Mouse (Mus musculus): ENCODE measurements around the gene Myh6. TPM values are rescaled to one million over a fixed set of nuclear protein-coding genes. Genes with fewer than 3 reads are reported as not detected.
A peak's percentile ranks its signal among the peaks of the same experiment; 100 is the strongest.
"Not testable (repeated sequence)": the region's sequence is repeated elsewhere in the genome, so short reads cannot be mapped to it uniquely, and the experiment has no call there.

Myh6 gene
- polyA plus RNA-seq, 1 experiment from 2014 or later: 1.1 TPM

DNA sequence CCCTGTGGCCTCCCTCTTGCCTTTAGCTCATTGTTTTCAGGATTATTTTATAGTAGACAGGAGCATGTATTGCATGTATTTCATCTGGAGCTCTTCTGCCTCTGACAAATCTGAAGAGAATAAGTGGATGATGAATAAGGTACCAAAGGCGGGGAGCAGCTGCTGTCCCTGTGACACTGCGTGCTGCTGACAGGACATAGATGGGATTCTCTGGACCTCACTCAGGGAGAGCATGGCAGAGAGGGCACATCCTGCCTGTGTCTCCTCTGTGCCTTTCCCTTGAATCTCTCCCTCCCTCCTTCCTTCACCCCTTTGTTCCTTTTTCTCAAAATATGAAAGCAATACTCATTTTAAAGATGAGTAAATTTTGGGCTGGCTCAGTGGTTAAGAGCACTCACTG lies 38.8 kb upstream of the Myh6 start:
- Histone ChIP-seq H3K4me1 (ENCODE audit: insufficient read depth, low read length) (peaks cover 19% of the 10 kb centered on the region), H3K9ac (replicated peaks; ENCODE audit: low read length) (no peak overlapping the region), H3K4me3 (ENCODE audit: low read length) (no peak overlapping the region), H3K36me3 (ENCODE audit: insufficient read depth, low read length) (no peaks in the 10 kb centered on the region), H3K9me3 (ENCODE audit: low read length) (no peaks in the 10 kb centered on the region), H3K27ac (ENCODE audit: low read length) (no peak overlapping the region), H3K27me3 (ENCODE audit: insufficient read depth, low read length) (no peaks in the 10 kb centered on the region), H3K4me2 (replicated peaks; ENCODE audit: low read depth, low read length) (no peak overlapping the region)
- no peak for ATAC-seq (ENCODE audit: low FRiP score, low TSS enrichment)
- 72% methylated on average over 2 of the region's 2 CpGs for WGBS

DNA sequence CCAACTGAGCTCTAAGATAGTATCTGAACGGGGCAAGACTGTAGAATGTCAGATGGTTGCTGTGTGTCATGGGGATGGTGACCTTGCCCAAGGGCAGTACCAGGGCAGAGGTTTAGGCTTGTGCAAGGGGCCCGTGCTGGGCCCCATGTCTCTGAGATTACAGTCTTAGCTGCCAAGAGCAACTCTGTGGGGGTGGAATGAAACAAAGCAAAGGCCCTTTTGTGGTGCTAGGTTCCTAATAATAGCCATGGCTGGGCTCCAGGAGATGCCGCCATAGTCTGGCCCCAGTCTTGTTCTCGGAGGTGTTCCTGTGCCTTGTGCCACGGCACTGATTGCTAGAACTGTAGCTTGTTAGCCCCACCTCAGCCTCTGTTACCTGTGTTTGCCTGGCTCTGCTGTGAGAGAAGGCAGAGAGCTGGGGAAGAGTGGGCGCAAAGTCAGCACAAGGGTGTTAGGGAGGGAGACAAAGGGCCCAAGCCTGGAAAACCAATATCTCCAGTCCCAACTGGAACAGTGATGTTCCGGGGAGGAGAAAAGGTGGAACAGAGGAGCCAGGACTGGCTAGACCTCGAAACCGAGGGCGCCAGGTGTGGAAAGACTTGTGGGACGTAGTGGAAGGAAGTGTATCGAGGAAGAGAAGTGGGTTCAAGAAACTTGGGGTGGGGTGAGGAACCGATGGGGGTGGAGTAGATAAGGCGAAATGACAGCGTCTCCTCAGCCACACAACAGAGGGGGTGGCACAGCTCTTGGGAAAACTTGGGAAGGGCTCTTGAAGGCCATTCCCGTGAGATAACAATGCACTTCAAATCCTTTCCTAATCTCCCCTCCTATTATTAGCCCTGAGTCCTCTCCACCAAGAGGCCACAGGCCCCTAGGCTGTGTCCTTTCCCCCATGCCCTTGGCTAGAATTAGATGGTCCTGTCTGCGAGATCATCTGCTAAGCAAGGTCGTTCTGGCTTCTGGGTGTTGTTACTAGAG lies 37.4 kb upstream of the Myh6 start:
- Histone ChIP-seq H3K36me3 (ENCODE audit: insufficient read depth, low read length) (no peaks in the 10 kb centered on the region), H3K9ac (replicated peaks; ENCODE audit: low read length) (no peak overlapping the region), H3K4me2 (replicated peaks; ENCODE audit: low read depth, low read length) (no peak overlapping the region), H3K27me3 (ENCODE audit: insufficient read depth, low read length) (no peaks in the 10 kb centered on the region), H3K9me3 (ENCODE audit: low read length) (no peaks in the 10 kb centered on the region), H3K27ac (ENCODE audit: low read length) (no peak overlapping the region), H3K4me3 (ENCODE audit: low read length) (no peak overlapping the region), H3K4me1 (ENCODE audit: insufficient read depth, low read length) (peaks cover 19% of the 10 kb centered on the region)
- WGBS: 78% methylated on average over 18 of the region's 18 CpGs
- 0 out of 2 replicates have a peak, but pooled peaks have one; percentile 14 for ATAC-seq (ENCODE audit: low FRiP score, low TSS enrichment)

DNA sequence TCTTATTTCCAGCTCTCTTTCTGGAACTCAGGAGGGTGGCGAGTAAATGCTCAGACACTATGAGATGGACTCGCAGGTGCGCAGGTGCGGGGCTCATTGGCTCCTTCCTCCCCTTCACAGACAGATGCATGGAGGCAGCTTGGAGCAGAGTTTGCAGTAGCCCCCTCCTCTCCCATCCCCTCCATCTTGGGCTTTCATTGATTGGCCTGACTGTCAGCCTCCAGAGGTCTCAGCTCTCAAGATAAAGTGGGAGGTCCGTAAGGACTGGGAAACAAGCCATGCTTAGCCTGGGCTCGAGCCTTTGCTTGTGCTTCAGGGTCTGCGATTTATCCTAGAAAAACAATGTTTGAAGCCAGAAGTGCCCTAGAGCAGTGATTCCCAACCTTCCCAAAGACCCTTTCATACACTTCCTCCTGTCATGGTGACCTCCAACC lies 36.0 kb upstream of the Myh6 start:
- 52% methylated on average over 7 of the region's 7 CpGs for WGBS
- H3K9me3 ChIP-seq (ENCODE audit: low read length): no peaks in the 10 kb centered on the region
- H3K4me2 ChIP-seq (replicated peaks; ENCODE audit: low read depth, low read length): no peak overlapping the region
- H3K36me3 ChIP-seq (ENCODE audit: insufficient read depth, low read length): no peaks in the 10 kb centered on the region
- peaks cover 19% of the 10 kb centered on the region for H3K4me1 ChIP-seq (ENCODE audit: insufficient read depth, low read length)
- H3K4me3 ChIP-seq (ENCODE audit: low read length): no peak overlapping the region
- no peak overlapping the region for H3K27ac ChIP-seq (ENCODE audit: low read length)
- H3K9ac ChIP-seq (replicated peaks; ENCODE audit: low read length): no peak overlapping the region; the same call in 1 of the 2 replicates
- 0 out of 2 replicates have a peak, but pooled peaks have one; percentile 24 for ATAC-seq (ENCODE audit: low FRiP score, low TSS enrichment)
- no peaks in the 10 kb centered on the region for H3K27me3 ChIP-seq (ENCODE audit: insufficient read depth, low read length)

DNA sequence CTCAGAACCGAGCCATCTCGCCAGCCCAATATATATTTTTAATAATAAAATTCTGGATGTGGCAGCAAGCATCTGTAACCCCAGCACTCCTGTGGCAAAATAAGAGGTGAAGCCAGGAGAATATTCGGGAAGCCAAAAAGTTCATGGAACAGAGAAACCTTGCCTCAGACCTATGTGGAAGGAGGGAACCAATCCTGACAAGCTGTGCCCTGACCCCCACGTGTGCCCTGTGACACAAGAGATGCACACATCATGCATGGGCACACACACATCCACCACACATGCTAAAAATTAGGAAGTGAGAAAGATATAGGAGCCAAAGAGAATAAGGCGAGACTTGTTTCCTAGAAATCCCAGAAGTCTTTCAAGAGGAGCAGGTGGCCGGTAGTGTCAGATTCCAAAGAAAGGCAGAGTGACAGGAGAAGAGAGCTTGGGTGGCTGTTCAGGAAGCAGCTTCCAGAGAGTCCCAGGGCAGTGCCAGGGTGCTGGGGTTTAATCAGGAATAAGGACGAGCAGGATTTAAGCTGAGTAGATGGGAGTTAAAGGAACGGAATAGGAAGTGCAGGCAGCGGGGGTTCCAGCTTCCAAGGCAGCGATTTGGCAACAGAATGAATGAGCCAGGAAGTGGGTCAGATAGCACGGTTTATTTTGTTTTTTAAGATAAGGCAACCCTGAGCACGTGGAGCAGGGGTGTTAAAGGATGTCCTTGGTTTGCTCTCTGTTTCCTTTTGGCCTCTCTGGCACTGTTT lies 35.4 kb upstream of the Myh6 start:
- WGBS: 32% methylated on average over 12 of the region's 12 CpGs
- Histone ChIP-seq H3K27ac (ENCODE audit: low read length) (no peak overlapping the region), H3K4me1 (ENCODE audit: insufficient read depth, low read length) (peaks cover 19% of the 10 kb centered on the region), H3K36me3 (ENCODE audit: insufficient read depth, low read length) (no peaks in the 10 kb centered on the region), H3K4me2 (replicated peaks; ENCODE audit: low read depth, low read length) (no peak overlapping the region), H3K9me3 (ENCODE audit: low read length) (no peaks in the 10 kb centered on the region), H3K9ac (replicated peaks; ENCODE audit: low read length) (no peak overlapping the region; the same call in 1 of the 2 replicates), H3K4me3 (ENCODE audit: low read length) (no peak overlapping the region), H3K27me3 (ENCODE audit: insufficient read depth, low read length) (no peaks in the 10 kb centered on the region)
- no peak for ATAC-seq (ENCODE audit: low FRiP score, low TSS enrichment)

DNA sequence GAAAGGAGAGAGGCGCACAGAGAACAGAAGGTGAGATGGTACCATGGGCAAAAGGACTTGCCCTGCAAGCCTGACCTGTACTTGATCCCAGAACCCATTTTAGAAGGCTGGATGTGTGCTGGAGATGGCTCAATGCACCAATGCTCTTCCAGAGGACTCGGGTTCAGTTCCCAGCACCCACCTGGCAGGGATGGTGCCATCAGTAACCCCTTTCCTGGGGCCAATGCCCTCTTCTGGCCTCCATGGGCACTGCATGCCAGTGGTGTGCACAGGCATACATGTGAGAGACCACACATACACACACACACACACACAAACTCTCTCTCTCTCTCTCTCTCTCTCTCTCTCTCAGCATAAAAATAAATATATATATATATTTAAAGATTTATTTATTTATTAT lies 34.7 kb upstream of the Myh6 start:
- 100% methylated on average over 2 of the region's 2 CpGs for WGBS
- H3K27me3 ChIP-seq (ENCODE audit: insufficient read depth, low read length): no peaks in the 10 kb centered on the region
- H3K4me3 ChIP-seq (ENCODE audit: low read length): no peak overlapping the region
- H3K4me2 ChIP-seq (replicated peaks; ENCODE audit: low read depth, low read length): no peak overlapping the region
- H3K27ac ChIP-seq (ENCODE audit: low read length): no peak overlapping the region
- no peak for ATAC-seq (ENCODE audit: low FRiP score, low TSS enrichment)
- H3K9me3 ChIP-seq (ENCODE audit: low read length): no peaks in the 10 kb centered on the region
- H3K36me3 ChIP-seq (ENCODE audit: insufficient read depth, low read length): no peaks in the 10 kb centered on the region
- H3K9ac ChIP-seq (replicated peaks; ENCODE audit: low read length): no peak overlapping the region
- peaks cover 19% of the 10 kb centered on the region for H3K4me1 ChIP-seq (ENCODE audit: insufficient read depth, low read length)

DNA sequence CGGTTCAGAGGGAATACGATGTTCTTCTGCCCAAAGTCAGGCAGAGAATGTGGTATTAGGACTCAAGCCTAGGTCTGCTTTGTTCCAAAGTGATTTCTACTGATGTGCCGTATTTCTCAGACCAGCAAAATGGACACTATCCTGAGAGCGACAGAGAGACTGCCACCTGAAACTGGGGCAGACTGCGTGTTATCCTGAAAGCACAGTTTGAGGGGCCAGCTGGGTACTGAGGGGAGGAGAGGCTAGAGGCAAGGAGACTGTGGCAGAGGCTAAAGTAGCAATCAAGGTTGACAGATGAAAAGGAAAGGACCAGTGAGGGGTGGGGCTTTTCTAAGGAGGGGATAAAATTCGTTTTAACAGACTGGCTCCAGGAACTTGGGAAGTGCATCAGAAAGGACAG lies 34.1 kb upstream of the Myh6 start:
- peaks cover 19% of the 10 kb centered on the region for H3K4me1 ChIP-seq (ENCODE audit: insufficient read depth, low read length)
- no peaks in the 10 kb centered on the region for H3K36me3 ChIP-seq (ENCODE audit: insufficient read depth, low read length)
- H3K4me3 ChIP-seq (ENCODE audit: low read length): no peak overlapping the region
- no peak overlapping the region for H3K9ac ChIP-seq (replicated peaks; ENCODE audit: low read length)
- no peak overlapping the region for H3K27ac ChIP-seq (ENCODE audit: low read length)
- no peaks in the 10 kb centered on the region for H3K9me3 ChIP-seq (ENCODE audit: low read length)
- H3K27me3 ChIP-seq (ENCODE audit: insufficient read depth, low read length): no peaks in the 10 kb centered on the region
- WGBS: 80% methylated on average over 6 of the region's 6 CpGs
- H3K4me2 ChIP-seq (replicated peaks; ENCODE audit: low read depth, low read length): no peak overlapping the region
- no peak for ATAC-seq (ENCODE audit: low FRiP score, low TSS enrichment)

DNA sequence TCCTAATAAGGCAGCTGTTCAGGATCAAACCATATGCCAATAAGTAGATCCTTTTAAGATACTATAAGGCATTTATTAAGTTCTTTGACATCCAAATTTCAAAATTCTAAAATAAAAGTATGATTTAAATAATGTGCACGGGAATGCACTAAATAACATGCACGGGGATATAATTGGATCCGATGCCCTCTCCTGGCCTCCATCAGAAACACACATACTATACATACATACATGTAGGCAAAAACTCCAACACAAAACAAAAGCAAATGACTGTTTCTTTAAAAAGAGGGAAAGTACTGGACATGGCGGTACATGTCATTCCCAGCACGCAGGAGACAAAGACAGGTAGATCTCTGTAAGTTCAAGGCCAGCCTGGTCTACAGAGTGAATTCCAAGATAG lies 33.1 kb upstream of the Myh6 start:
- peaks cover 21% of the 10 kb centered on the region for H3K4me1 ChIP-seq (ENCODE audit: insufficient read depth, low read length)
- H3K9me3 ChIP-seq (ENCODE audit: low read length); ATAC-seq (ENCODE audit: low FRiP score, low TSS enrichment); H3K27ac ChIP-seq (ENCODE audit: low read length); H3K4me3 ChIP-seq (ENCODE audit: low read length); H3K9ac ChIP-seq (replicated peaks; ENCODE audit: low read length); H3K27me3 ChIP-seq (ENCODE audit: insufficient read depth, low read length); H3K36me3 ChIP-seq (ENCODE audit: insufficient read depth, low read length); H3K4me2 ChIP-seq (replicated peaks; ENCODE audit: low read depth, low read length): not testable (repeated sequence)
- WGBS: 88% methylated on average over 5 of the region's 5 CpGs

DNA sequence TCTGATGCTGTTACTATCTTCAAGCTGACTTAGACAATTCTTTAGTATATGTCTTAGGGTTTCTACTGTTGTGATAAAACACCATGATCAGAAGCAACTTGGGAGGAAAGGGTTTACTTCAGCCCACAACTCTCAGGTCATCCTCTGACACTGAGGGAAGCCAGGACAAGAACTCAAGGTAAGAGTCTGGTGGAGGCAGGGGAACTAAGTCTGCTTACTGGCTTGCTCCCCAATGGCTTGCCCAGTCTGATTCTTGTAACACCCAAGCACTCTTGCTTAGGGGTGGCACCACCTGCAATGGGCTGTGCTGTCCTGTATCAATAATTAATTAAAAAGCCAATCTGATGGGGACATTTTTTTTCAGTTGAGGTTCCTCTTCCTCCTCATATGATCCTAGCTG lies 32.0 kb upstream of the Myh6 start:
- no peaks in the 10 kb centered on the region for H3K27me3 ChIP-seq (ENCODE audit: insufficient read depth, low read length)
- no peak overlapping the region for H3K4me2 ChIP-seq (replicated peaks; ENCODE audit: low read depth, low read length)
- no peaks in the 10 kb centered on the region for H3K36me3 ChIP-seq (ENCODE audit: insufficient read depth, low read length)
- no peak overlapping the region for H3K4me3 ChIP-seq (ENCODE audit: low read length)
- H3K4me1 ChIP-seq (ENCODE audit: insufficient read depth, low read length): peaks cover 24% of the 10 kb centered on the region
- H3K9me3 ChIP-seq (ENCODE audit: low read length): no peaks in the 10 kb centered on the region
- no peak overlapping the region for H3K27ac ChIP-seq (ENCODE audit: low read length)
- no peak overlapping the region for H3K9ac ChIP-seq (replicated peaks; ENCODE audit: low read length)
- no peak for ATAC-seq (ENCODE audit: low FRiP score, low TSS enrichment)

DNA sequence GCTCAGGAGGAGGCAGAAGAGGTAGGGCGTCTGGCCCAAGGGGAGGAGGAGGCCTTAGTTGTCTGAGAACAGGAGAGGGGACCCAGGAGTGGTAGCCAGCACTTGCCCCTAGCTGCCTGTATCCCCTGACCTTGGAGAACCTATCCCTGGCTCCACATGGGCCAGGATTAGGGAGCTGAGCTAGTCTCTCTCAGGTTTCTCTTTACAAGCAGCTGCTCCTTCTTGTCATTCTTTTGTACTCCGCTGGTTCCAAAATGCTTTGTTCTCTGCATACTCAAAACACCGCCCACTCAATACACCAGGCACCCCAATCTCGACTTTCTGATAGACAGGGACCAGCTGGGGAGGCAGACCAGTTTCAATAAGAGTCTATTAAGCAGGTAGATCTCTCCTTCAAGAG lies 30.6 kb upstream of the Myh6 start:
- H3K9me3 ChIP-seq (ENCODE audit: low read length): no peaks in the 10 kb centered on the region
- H3K27ac ChIP-seq (ENCODE audit: low read length): peak overlapping the region; percentile 40; the same call in 1 of the 2 replicates
- H3K4me2 ChIP-seq (replicated peaks; ENCODE audit: low read depth, low read length): no peak overlapping the region
- H3K36me3 ChIP-seq (ENCODE audit: insufficient read depth, low read length): no peaks in the 10 kb centered on the region
- 29% methylated on average over 4 of the region's 4 CpGs for WGBS
- H3K9ac ChIP-seq (replicated peaks; ENCODE audit: low read length): no peak overlapping the region
- H3K27me3 ChIP-seq (ENCODE audit: insufficient read depth, low read length): no peaks in the 10 kb centered on the region
- ATAC-seq (ENCODE audit: low FRiP score, low TSS enrichment): peak; percentile 47; the same call in 1 of the 2 replicates
- no peak overlapping the region for H3K4me3 ChIP-seq (ENCODE audit: low read length)
- H3K4me1 ChIP-seq (ENCODE audit: insufficient read depth, low read length): peaks cover 13% of the 10 kb centered on the region

DNA sequence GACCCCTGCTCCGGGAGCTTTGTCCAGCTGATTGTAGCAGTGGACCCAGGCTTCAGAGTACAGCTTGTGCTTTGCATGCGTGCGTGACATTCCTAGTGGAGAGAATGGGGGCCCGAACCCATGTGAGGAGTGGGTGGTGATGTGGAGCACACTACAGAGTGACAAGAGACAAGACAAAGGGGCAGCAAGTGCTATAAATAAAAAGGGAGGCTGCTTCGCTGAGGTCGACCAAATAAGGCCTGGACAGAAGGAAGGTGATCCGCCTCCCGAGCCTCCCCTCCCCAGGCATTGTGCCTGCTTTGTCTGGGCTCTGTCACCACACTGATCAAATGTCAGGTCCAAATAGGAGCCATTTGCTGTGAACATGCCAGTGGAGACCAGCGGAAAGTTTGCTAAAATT lies 30.1 kb upstream of the Myh6 start:
- 42% methylated on average over 9 of the region's 9 CpGs for WGBS
- H3K9me3 ChIP-seq (ENCODE audit: low read length): no peaks in the 10 kb centered on the region
- no peak overlapping the region for H3K4me2 ChIP-seq (replicated peaks; ENCODE audit: low read depth, low read length)
- no peak overlapping the region for H3K4me3 ChIP-seq (ENCODE audit: low read length)
- peak overlapping the region; percentile 51 for H3K27ac ChIP-seq (ENCODE audit: low read length)
- H3K4me1 ChIP-seq (ENCODE audit: insufficient read depth, low read length): peaks cover 9% of the 10 kb centered on the region
- H3K36me3 ChIP-seq (ENCODE audit: insufficient read depth, low read length): no peaks in the 10 kb centered on the region
- H3K27me3 ChIP-seq (ENCODE audit: insufficient read depth, low read length): no peaks in the 10 kb centered on the region
- no peak overlapping the region for H3K9ac ChIP-seq (replicated peaks; ENCODE audit: low read length)
- no peak for ATAC-seq (ENCODE audit: low FRiP score, low TSS enrichment)
